Mouse (Mus musculus): ENCODE measurements around the gene Zfp3.

Gene Zfp3

DNA sequence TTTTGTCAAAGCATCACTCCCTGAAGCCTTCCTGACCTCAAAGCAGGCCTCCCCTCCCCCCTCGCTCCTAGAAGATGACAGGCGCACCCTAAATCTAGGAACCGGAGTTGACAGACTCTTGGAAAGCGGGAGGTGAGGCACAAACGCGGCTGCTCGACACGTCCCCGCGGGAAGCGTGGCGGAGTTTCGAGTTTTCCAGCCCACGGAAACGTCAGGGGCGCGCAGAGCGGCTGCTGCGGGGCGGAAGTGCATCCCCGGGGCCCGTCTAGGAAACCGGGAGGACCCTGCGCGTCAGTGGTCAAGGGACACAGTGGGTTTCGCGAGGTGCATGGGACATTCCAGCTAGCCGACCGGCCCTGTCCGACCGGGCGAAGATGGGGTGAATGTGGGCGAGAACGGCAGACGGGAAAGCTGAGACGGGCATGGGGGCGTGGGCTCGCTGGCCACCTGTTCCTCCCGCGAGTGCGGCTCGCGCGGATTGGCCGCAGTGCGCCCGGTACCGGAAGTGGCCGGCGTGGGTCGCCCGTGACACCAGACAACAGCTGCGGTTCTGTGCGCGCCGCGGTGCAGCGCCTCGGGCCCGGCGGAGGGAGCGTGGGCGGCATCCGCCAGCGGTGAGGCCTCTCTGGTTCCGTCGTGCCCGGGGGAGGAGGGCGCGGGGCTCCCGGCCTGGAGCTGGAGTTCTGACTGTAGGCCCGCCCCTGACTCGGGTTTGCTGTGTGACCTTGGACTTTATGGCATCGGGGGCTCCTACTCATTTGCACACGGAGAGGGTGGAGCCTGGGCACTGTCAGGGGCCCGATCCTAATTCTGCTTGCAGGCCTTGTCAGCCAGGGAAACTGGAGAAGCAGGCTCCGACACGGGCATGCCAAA lies at the start of gene Zfp3:
Gene Zfp3 (plus strand): TSS at position 274 of the 873 bp plus-strand sequence.
- in situ Hi-C loops (cut with MboI, MseI): loop anchor here in 1 of 2 experiments (25.0 kb wide), 1 partner anchor 127 kb away; the partner anchor contains the start of genes Gp1ba, Rnf167 and Slc25a11

- in situ Hi-C loops (cut with MboI, MseI): no loop called here
These were observed 48.2 kb upstream of the Zfp3 start for GRCm38 (mm10) chr11:70715832-70716231.

DNA sequence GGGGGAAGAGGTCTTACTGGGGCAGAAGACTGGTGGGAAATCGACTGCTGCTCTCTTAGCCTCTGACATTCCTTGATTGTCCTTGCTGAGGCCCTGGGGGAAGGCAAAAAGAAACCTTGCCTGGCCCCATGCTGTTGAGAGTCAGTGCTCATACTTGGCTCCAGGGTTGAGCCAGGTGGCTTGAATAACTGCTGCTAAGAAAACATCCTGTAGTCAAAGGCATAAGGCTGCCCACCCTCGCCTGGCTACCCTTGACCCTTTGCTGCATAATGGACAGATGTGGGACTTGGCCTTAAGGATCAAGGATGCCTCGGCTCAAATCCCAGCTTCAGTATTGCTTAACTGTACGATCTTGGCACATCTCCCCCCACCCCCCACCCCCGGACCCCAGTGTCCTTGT lies 45.5 kb upstream of the Zfp3 start:
- in situ Hi-C loops (cut with MboI, MseI): no loop called here

- in situ Hi-C loops (cut with MboI, MseI): loop anchor here in 1 of 2 experiments (5.0 kb wide), 1 partner anchor 688 kb away; no protein-coding TSS in a partner anchor
These were observed 43.4 kb upstream of the Zfp3 start for GRCm38 (mm10) chr11:70720567-70720966.

DNA sequence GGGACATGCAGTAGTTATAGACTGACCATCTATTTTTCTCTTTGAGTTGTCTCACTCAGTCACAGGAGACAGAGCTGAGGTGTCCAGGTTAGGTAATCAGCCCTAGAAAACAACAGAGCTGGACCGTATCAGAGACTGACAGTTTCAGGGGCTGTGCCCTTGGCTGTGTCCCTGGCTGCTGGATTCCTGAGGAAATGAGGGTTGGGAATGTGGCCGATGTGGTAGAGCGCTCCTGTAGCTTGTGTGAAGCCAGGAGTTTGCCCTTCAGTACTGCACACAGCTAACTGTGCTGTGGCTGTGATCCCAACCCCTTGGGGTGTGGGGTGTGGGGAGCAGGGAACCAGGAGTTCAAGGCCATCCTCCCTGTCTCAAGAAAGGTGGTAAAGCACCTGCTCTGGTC lies 42.9 kb upstream of the Zfp3 start:
- in situ Hi-C loops (cut with MboI, MseI): loop anchor here in 1 of 2 experiments (5.0 kb wide), 1 partner anchor 689 kb away; no protein-coding TSS in a partner anchor

DNA sequence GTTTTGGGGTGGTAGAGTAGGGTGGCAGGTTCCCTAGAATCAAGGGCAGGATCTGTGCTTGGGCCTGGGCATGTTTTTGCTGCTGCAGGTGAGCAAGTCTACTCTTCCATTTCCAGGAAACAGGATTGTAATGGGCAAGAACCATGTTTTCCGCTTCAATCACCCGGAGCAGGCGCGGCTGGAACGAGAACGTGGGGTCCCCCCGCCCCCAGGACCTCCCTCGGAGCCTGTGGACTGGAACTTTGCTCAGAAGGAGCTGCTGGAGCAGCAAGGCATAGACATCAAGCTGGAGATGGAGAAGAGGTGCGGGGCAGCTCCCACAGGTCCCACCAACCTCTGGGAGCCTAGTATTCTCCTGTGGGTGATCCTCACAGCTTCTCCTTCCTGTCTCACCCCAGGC lies 39.3 kb upstream of the Zfp3 start:
- in situ Hi-C loops (cut with MboI, MseI): loop anchor here in 1 of 2 experiments (5.0 kb wide), 1 partner anchor 692 kb away; no protein-coding TSS in a partner anchor

DNA sequence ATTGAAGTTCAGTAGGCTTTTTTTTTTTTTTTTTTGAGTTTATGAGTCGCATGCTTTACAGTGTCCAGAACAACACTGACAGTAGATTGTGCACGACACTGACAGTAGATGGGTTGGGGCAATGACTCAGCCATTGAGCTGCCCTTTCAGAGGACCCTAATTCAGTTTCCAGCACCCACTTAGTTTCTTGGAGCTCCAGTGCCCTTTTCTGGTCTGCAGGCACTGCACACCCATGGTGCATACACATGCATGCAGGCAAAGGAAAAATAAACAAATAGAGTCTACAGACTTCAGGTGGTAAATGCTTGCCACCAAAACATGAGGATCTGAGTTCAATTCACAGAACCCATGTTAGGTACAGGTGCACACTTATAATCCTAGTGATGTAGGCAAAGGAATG lies 37.4 kb upstream of the Zfp3 start:
- in situ Hi-C loops (cut with MboI, MseI): no loop called here

DNA sequence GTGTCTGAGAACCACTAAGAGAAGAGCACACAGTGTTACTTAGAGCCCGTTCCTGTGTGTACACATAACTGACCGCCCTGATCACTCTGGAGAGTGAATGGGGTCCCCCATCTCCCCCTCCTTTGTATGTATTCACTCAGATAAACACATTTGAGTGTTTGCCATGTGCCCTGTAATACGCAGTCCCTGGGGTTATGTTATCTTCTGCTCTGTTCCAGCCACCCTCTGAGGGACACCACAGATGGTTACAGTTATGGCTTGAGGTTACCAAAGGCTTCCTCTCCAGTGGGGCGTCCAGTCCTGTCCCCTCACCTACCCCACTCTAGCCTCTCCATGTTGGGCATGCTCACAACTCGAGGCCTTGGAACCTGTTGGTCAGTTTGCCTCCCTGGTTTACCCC lies 36.6 kb upstream of the Zfp3 start:
- in situ Hi-C loops (cut with MboI, MseI): no loop called here

- in situ Hi-C loops (cut with MboI, MseI): no loop called here
These were observed 33.5 kb upstream of the Zfp3 start for GRCm38 (mm10) chr11:70730427-70731038.

GRCm38 (mm10) chr11:70731178-70731577 lies 32.8 kb upstream of the Zfp3 start:
- in situ Hi-C loops (cut with MboI, MseI): no loop called here

- in situ Hi-C loops (cut with MboI, MseI): no loop called here
These were observed 30.8 kb upstream of the Zfp3 start for GRCm38 (mm10) chr11:70733256-70733655.

GRCm38 (mm10) chr11:70737749-70738148 lies 26.3 kb upstream of the Zfp3 start:
- in situ Hi-C loops (cut with MboI, MseI): no loop called here

- in situ Hi-C loops (cut with MboI, MseI): no loop called here
These were observed 22.4 kb upstream of the Zfp3 start for GRCm38 (mm10) chr11:70741603-70742002.

- in situ Hi-C loops (cut with MboI, MseI): no loop called here
These were observed 21.9 kb upstream of the Zfp3 start for GRCm38 (mm10) chr11:70742117-70742516.

DNA sequence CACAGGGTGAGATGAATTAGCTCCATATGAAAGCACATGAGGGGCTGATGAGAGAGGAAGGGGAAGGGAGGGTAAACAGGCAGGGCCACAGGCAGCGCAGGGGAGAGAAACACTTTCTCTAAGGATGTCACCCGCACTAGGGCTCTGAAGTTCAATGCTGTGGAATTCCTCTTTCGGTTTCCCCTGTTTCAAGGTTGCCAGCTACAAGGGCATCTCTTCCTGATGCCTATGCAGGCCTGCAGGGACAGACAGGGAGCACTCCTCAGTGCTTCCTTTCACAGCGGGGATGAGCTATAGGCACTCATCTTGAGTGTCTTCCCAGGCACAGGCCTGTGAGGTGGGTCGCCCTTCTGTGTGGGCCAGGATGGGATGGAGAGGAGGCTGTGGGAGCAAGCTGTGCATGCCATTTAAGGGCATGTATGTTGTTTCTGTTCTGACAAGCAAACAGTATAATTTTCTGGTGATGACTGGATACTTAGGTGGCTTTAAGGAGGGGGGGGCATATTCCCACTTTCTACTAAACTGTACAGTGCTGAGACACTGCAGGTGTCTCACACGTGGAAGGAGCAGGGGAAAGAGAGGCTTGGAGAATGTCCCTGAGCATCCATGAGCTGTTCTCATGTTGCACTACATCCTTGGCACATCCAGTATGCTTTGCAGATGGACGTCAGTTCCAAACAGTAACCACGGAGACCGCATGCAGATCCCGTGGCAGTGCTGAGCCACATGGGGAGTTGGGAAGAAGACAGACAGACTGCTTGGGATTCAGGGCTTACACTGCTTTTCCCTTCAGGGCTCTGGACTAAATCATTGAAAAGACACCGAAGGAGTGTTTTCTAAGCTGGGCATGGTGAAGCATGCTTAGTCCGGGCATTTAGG lies 21.2 kb upstream of the Zfp3 start:
- in situ Hi-C loops (cut with MboI, MseI): no loop called here

GRCm38 (mm10) chr11:70745636-70746035 lies 18.4 kb upstream of the Zfp3 start:
- in situ Hi-C loops (cut with MboI, MseI): no loop called here

- in situ Hi-C loops (cut with MboI, MseI): no loop called here
These were observed 16.0 kb upstream of the Zfp3 start for GRCm38 (mm10) chr11:70747876-70748545.

- in situ Hi-C loops (cut with MboI, MseI): loop anchor here (5.0 to 25.0 kb wide), 6 partner anchors 65 to 250 kb away; partner anchors contain the start of genes 4930544D05Rik (in 1 of the 2), Camta2 (in 1 of the 2), Chrne (in 1 of the 2) and Gp1ba (in 1 of the 2)
These were observed 11.5 kb upstream of the Zfp3 start for GRCm38 (mm10) chr11:70752337-70753017.

DNA sequence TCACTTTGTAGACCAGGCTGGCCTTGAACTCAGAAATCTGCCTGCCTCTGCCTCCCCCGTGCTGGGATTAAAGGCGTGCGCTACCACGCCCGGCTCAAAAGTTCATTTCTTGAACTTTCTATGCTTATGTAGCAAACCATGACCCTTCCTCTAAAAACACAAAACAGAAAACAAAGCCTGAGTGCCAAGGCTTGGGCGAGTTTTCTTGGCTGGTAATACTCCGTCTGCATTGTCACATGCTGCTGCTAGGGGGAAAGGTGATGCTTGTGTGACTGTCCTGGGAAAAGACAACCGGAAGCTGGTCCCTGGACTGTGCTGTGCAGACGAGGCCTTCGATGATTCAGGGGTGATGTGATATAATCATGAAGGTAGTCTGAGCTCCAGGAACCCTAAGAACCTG lies 10.9 kb upstream of the Zfp3 start:
- in situ Hi-C loops (cut with MboI, MseI): loop anchor here (5.0 to 25.0 kb wide), 6 partner anchors 66 to 251 kb away; partner anchors contain the start of genes 4930544D05Rik (in 1 of the 2), Camta2 (in 1 of the 2), Chrne (in 1 of the 2) and Gp1ba (in 1 of the 2)

- in situ Hi-C loops (cut with MboI, MseI): loop anchor here (5.0 to 25.0 kb wide), 6 partner anchors 67 to 252 kb away; partner anchors contain the start of genes 4930544D05Rik (in 1 of the 2), Camta2 (in 1 of the 2), Chrne (in 1 of the 2) and Gp1ba (in 1 of the 2)
These were observed 9.5 kb upstream of the Zfp3 start for GRCm38 (mm10) chr11:70754476-70754875.
